ENCODE assay signal across 8 mouse cellular contexts in the genomic region with DNA sequence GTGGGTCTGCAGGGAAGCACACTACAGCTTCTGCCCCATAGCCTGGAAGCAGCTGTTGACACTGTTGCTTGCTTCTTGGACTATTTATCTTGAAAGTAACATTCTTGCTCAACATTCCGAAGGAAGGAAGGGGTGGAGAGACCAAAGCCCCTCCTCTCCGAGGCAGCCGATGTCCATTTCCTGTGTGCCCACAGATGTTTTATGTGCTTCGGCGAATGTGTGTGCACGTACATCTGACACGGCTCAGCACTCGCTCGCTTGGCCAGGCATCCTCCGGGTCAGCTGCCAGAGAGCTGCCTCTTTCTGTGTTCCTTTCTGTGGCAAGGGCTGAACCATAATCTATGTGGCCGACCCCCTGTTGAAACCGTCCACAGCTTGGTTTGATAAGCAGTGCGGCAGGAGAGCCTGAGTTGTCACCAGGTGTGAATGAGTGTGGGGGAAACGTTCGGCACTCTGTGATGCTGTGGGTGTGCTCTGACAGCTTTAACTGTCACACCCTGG. TPM values are rescaled to one million over a fixed set of nuclear protein-coding genes. Genes with fewer than 3 reads are reported as not detected.
A peak's percentile ranks its signal among the peaks of the same experiment; 100 is the strongest.
DNase-seq lines count a peak whose midpoint lies in the region; ATAC-seq and TF ChIP-seq lines count a peak whose summit lies in the region.

No protein-coding gene starts in this region.

- no peaks in the 10 kb centered on the region for H3K36me3 ChIP-seq in embryonic facial prominence, embryonic 12.5 days
- no peaks in the 10 kb centered on the region for H3K36me3 ChIP-seq in intestine, embryonic 16.5 days (ENCODE audit: control insufficient read depth, insufficient read depth, low read length)
- no peaks in the 10 kb centered on the region for H3K36me3 ChIP-seq in liver, postnatal 0 days (replicated peaks; ENCODE audit: insufficient read depth, low read length)
- no peaks in the 10 kb centered on the region for H3K36me3 ChIP-seq in stomach, embryonic 15.5 days
- peaks cover 16% of the 10 kb centered on the region for H3K36me3 ChIP-seq in forebrain, embryonic 12.5 days (replicated peaks)

- H3K4me1 ChIP-seq in embryonic facial prominence, embryonic 12.5 days, result peaks cover 60% of the 10 kb centered on the region
- peaks cover 75% of the 10 kb centered on the region for H3K4me1 ChIP-seq in intestine, embryonic 16.5 days (ENCODE audit: control insufficient read depth, insufficient read depth, low read length)
- H3K4me1 ChIP-seq in liver, postnatal 0 days (ENCODE audit: insufficient read depth), result peaks cover 84% of the 10 kb centered on the region
- H3K4me1 ChIP-seq in stomach, embryonic 15.5 days, result peaks cover 70% of the 10 kb centered on the region
- peaks cover 72% of the 10 kb centered on the region for H3K4me1 ChIP-seq in forebrain, embryonic 12.5 days

- 0 out of 2 replicates have a peak overlapping the region, but pooled peaks have one; percentile 2 for H3K4me2 ChIP-seq in embryonic facial prominence, embryonic 12.5 days (replicated peaks)
- peak overlapping the region; percentile 28; the same call in 1 of the 2 replicates for H3K4me2 ChIP-seq in intestine, embryonic 16.5 days (ENCODE audit: low read depth, low read length)
- peak overlapping the region; percentile 58 for H3K4me2 ChIP-seq in liver, postnatal 0 days (ENCODE audit: low read depth, low read length)
- peak overlapping the region; percentile 24 for H3K4me2 ChIP-seq in stomach, embryonic 15.5 days
- no peak overlapping the region for H3K4me2 ChIP-seq in forebrain, embryonic 12.5 days

- 0 out of 2 replicates have a peak, but pooled peaks have one; percentile 27 for TF ChIP-seq EP300 in liver, postnatal 0 days (IDR thresholded peaks at IDR 0.05; ENCODE audit: low read depth)

- H3K27me3 ChIP-seq in embryonic facial prominence, embryonic 12.5 days, result no peaks in the 10 kb centered on the region
- H3K27me3 ChIP-seq in intestine, embryonic 16.5 days (replicated peaks; ENCODE audit: control insufficient read depth, insufficient read depth, low read length), result no peaks in the 10 kb centered on the region
- H3K27me3 ChIP-seq in liver, postnatal 0 days (ENCODE audit: insufficient read depth, low read length), result no peaks in the 10 kb centered on the region
- no peaks in the 10 kb centered on the region for H3K27me3 ChIP-seq in stomach, embryonic 15.5 days (replicated peaks)
- H3K27me3 ChIP-seq in forebrain, embryonic 12.5 days, result peaks cover 9% of the 10 kb centered on the region; the same call in 1 of the 2 replicates

- DNase-seq in CD4-positive helper T cell, adult 2 months (ENCODE audit: low read depth, low spot score), result peak; percentile 40
- peak; percentile 61 for DNase-seq in liver, postnatal 0 days
- DNase-seq in frontal cortex, postnatal 25 days (ENCODE audit: low spot score in 2 of 2), result no peak
- no peak for DNase-seq in adrenal gland, adult 8-10 months

- H3K27ac ChIP-seq in embryonic facial prominence, embryonic 12.5 days, result peak overlapping the region; percentile 46; the same call in 1 of the 2 replicates
- peak overlapping the region; percentile 95 for H3K27ac ChIP-seq in intestine, embryonic 16.5 days (ENCODE audit: low read length)
- H3K27ac ChIP-seq in liver, postnatal 0 days (ENCODE audit: low read depth), result peak overlapping the region; percentile 90
- H3K27ac ChIP-seq in stomach, embryonic 15.5 days, result peak overlapping the region; percentile 91
- H3K27ac ChIP-seq in forebrain, embryonic 12.5 days, result no peak overlapping the region

- no peak for TF ChIP-seq CTCF in liver, postnatal 0 days (IDR thresholded peaks at IDR 0.05; ENCODE audit: low read depth)

- no peak for ATAC-seq in embryonic facial prominence, embryonic 12.5 days (ENCODE audit: insufficient number of reproducible peaks, insufficient read depth, low FRiP score, low TSS enrichment)
- peak; percentile 14 for ATAC-seq in intestine, embryonic 16.5 days
- peak; percentile 55 for ATAC-seq in liver, postnatal 0 days
- ATAC-seq in stomach, embryonic 15.5 days (ENCODE audit: insufficient read depth, low FRiP score, low read depth), result peak; percentile 28
- no peak for ATAC-seq in forebrain, embryonic 12.5 days (ENCODE audit: low FRiP score)

- H3K4me3 ChIP-seq in embryonic facial prominence, embryonic 12.5 days, result no peak overlapping the region
- H3K4me3 ChIP-seq in intestine, embryonic 16.5 days (ENCODE audit: low read length), result no peak overlapping the region
- H3K4me3 ChIP-seq in liver, postnatal 0 days (ENCODE audit: low read depth, low read length), result peak overlapping the region; percentile 15; the same call in 1 of the 2 replicates
- peak overlapping the region; percentile 8; the same call in 1 of the 2 replicates for H3K4me3 ChIP-seq in stomach, embryonic 15.5 days (replicated peaks)
- H3K4me3 ChIP-seq in forebrain, embryonic 12.5 days (replicated peaks), result no peak overlapping the region

- no peaks in the 10 kb centered on the region for H3K9me3 ChIP-seq in embryonic facial prominence, embryonic 12.5 days
- no peaks in the 10 kb centered on the region for H3K9me3 ChIP-seq in intestine, embryonic 16.5 days (ENCODE audit: control insufficient read depth, low read length)
- H3K9me3 ChIP-seq in liver, postnatal 0 days (ENCODE audit: low read length), result no peaks in the 10 kb centered on the region
- H3K9me3 ChIP-seq in stomach, embryonic 15.5 days, result no peaks in the 10 kb centered on the region
- H3K9me3 ChIP-seq in forebrain, embryonic 12.5 days, result no peaks in the 10 kb centered on the region

- no peak overlapping the region for H3K9ac ChIP-seq in embryonic facial prominence, embryonic 12.5 days
- peak overlapping the region; percentile 54; the same call in 1 of the 2 replicates for H3K9ac ChIP-seq in intestine, embryonic 16.5 days (ENCODE audit: low read depth, low read length)
- H3K9ac ChIP-seq in liver, postnatal 0 days (replicated peaks), result peak overlapping the region; percentile 41; the same call in 1 of the 2 replicates
- no peak overlapping the region for H3K9ac ChIP-seq in stomach, embryonic 15.5 days
- no peak overlapping the region for H3K9ac ChIP-seq in forebrain, embryonic 12.5 days

- 39% methylated on average over 15 of the region's 15 CpGs for WGBS in embryonic facial prominence, embryonic 12.5 days
- WGBS in intestine, embryonic 16.5 days, result 32% methylated on average over 15 of the region's 15 CpGs
- WGBS in liver, postnatal 0 days (ENCODE audit: insufficient replicate concordance), result 14% methylated on average over 15 of the region's 15 CpGs
- 20% methylated on average over 15 of the region's 15 CpGs for WGBS in stomach, embryonic 15.5 days
- 82% methylated on average over 15 of the region's 15 CpGs for WGBS in forebrain, embryonic 12.5 days

RNA-seq across cellular contexts. Expression of a gene that starts 27.0 kb away (rescaled TPM):
- 2.9 and 3.4 TPM in 2 replicates for polyA plus RNA-seq in embryonic facial prominence, embryonic 12.5 days (2016; fragmentation: Nextera tagmentation; extraction: Ambion mirVana)
- polyA plus RNA-seq in intestine, embryonic 16.5 days (2015; fragmentation: Nextera tagmentation; extraction: Ambion mirVana), result 3.9 and 5.8 TPM in 2 replicates
- 0.80 and 1.8 TPM in 2 replicates for polyA plus RNA-seq in liver, postnatal 0 days (2015; fragmentation: Nextera tagmentation; extraction: Ambion mirVana)
- 2.9 and 3.8 TPM in 2 replicates for polyA plus RNA-seq in stomach, embryonic 15.5 days (2015; fragmentation: Nextera tagmentation; extraction: Ambion mirVana)
- 6.9 and 10.2 TPM in 2 replicates for polyA plus RNA-seq in forebrain, embryonic 12.5 days (2016; fragmentation: Nextera tagmentation; extraction: Ambion mirVana)
- 10 to 100 TPM; 28.1 to 47.2 (median 33.7) TPM for total RNA-seq in adrenal gland, adult 8-10 months (2022)

Comparison
In these comparisons a context has a peak if more than half of its experiments do, and no peak if none do; other contexts are left out.
1. DNase-seq: peak in CD4-positive helper T cell, adult 2 months (single experiment) and liver, postnatal 0 days (single experiment); none in frontal cortex, postnatal 25 days (0 of 2) and adrenal gland, adult 8-10 months (single experiment).
2. ATAC-seq: peak in intestine, embryonic 16.5 days (single experiment), liver, postnatal 0 days (single experiment) and stomach, embryonic 15.5 days (single experiment); none in embryonic facial prominence, embryonic 12.5 days (single experiment) and forebrain, embryonic 12.5 days (single experiment).
3. H3K4me3 ChIP-seq: peak in liver, postnatal 0 days (single experiment) and stomach, embryonic 15.5 days (single experiment); none in embryonic facial prominence, embryonic 12.5 days (single experiment), intestine, embryonic 16.5 days (single experiment) and forebrain, embryonic 12.5 days (single experiment).
4. H3K9ac ChIP-seq: peak in intestine, embryonic 16.5 days (single experiment) and liver, postnatal 0 days (single experiment); none in embryonic facial prominence, embryonic 12.5 days (single experiment), stomach, embryonic 15.5 days (single experiment) and forebrain, embryonic 12.5 days (single experiment).